In genomic region chr2:167419204-167419603, GRCm38 (mm10) we compare ENCODE assay signal across 9 mouse cellular contexts. TPM values are rescaled to one million over a fixed set of nuclear protein-coding genes. Genes with fewer than 3 reads are reported as not detected.
A peak's percentile ranks its signal among the peaks of the same experiment; 100 is the strongest.
DNase-seq lines count a peak whose midpoint lies in the region; ATAC-seq lines count a peak whose summit lies in the region.
"Had no signal": no experiment of that assay in that cellular context is flagged by ENCODE, and none has a peak within 500 bp of the region (broad histone marks: within the 10 kb centered on the region; RNA-seq: fewer than 3 reads in every experiment).

No protein-coding gene starts in this region.

- H3K4me3 ChIP-seq in embryonic facial prominence, embryonic 10.5 days, result no peak overlapping the region

- H3K4me1 ChIP-seq in embryonic facial prominence, embryonic 10.5 days, result peaks cover 23% of the 10 kb centered on the region

- peaks cover 9% of the 10 kb centered on the region for H3K36me3 ChIP-seq in embryonic facial prominence, embryonic 10.5 days (replicated peaks)

- H3K27me3 ChIP-seq in embryonic facial prominence, embryonic 10.5 days (replicated peaks; ENCODE audit: low read depth, poor library complexity, severe bottlenecking), result no peaks in the 10 kb centered on the region
- H3K27me3 ChIP-seq: Patski had no signal

- no peak for ATAC-seq in cerebellum, adult (ENCODE audit: insufficient number of reproducible peaks, low FRiP score, low TSS enrichment)
- ATAC-seq: Patski had no signal

- no peak overlapping the region for H3K27ac ChIP-seq in embryonic facial prominence, embryonic 10.5 days (replicated peaks)

- 0 out of 2 replicates have a peak, but pooled peaks cover 2% of the 10 kb centered on the region for H3K9me3 ChIP-seq in embryonic facial prominence, embryonic 10.5 days

- peak; percentile 64 for DNase-seq in cerebellum, adult 11 months
- peak; percentile 51 for DNase-seq in 3134 (ENCODE audit: extremely low read depth, insufficient read length, low spot score)
- DNase-seq in adrenal gland, postnatal 10 days, result peak; percentile 76
- DNase-seq in embryonic facial prominence, embryonic 10.5 days (ENCODE audit: low spot score), result peak; percentile 74
- peak; percentile 96 for DNase-seq in induced T-regulatory cell, adult 2 months (ENCODE audit: low read depth)
- DNase-seq in lung, adult 18-20 months, result peak; percentile 68 to 79
- DNase-seq in right cerebral cortex, postnatal 14 days, result peak; percentile 73

- WGBS in embryonic facial prominence, embryonic 10.5 days, result 24% methylated on average over 1 of the region's 1 CpGs

RNA-seq across cellular contexts. Expression of gene Slc9a8, which starts 2.3 kb away (rescaled TPM):
- total RNA-seq in adrenal gland, postnatal 10 days (2021), result 10 to 100 TPM; 28.8 to 37.0 TPM
- 24.3 and 25.9 TPM in 2 replicates for polyA plus RNA-seq in embryonic facial prominence, embryonic 10.5 days (2016; fragmentation: Nextera tagmentation; extraction: Ambion mirVana)
